Mouse (Mus musculus): ENCODE results near the gene Kdelr3.

- TF ChIP-seq CTCF (IDR thresholded peaks at IDR 0.05), result no peak
- TF ChIP-seq POLR2A (IDR thresholded peaks at IDR 0.05; ENCODE audit: insufficient read depth, low read depth, low read length), result no peak
These were observed 36.4 kb downstream of the Kdelr3 start for GRCm38 (mm10) chr15:79552566-79552965.

Data from heart, adult 2 months (tissue).